Mouse (Mus musculus): ENCODE measurements around the gene Gm17555. TPM values are rescaled to one million over a fixed set of nuclear protein-coding genes. Genes with fewer than 3 reads are reported as not detected.

Gene Gm17555
- total and polyA plus RNA-seq, 3 experiments: not detected

- Histone ChIP-seq H3K4me3 (replicated peaks in 1 of 3; ENCODE audit: low read depth in 2 of 3, low read length in 2 of 3, poor library complexity in 1 of 3) (no peak overlapping the region), H3K79me2 (replicated peaks; ENCODE audit: control insufficient read depth, extremely low read depth, insufficient read depth, poor library complexity, severe bottlenecking) (no peaks in the 10 kb centered on the region), H3K9ac (ENCODE audit: insufficient read depth, low read depth) (no peak overlapping the region), H3K27ac (ENCODE audit: insufficient read depth, low read depth) (no peak overlapping the region), H3K9me3 (replicated peaks; ENCODE audit: low read length) (no peaks in the 10 kb centered on the region), H3K36me3 (replicated peaks in 1 of 2; ENCODE audit: control insufficient read depth in 1 of 2, insufficient read depth in 1 of 2, low read length in 1 of 2) (no peaks in the 10 kb centered on the region), H3K27me3 (replicated peaks) (no peaks in the 10 kb centered on the region), H3K4me2 (ENCODE audit: insufficient read depth, low read depth, poor library complexity, severe bottlenecking) (no peak overlapping the region), H3K4me1 (ENCODE audit: control insufficient read depth in 1 of 2, insufficient read depth in 2 of 2) (no peaks in the 10 kb centered on the region)
- in situ Hi-C loops (cut with MboI; ENCODE audit: low pct_ligation_motif_present, low pct_unique_long_range_greater_than_20kb, low sequenced_read_pairs): no loop called here
- TF ChIP-seq CHD1 (IDR thresholded peaks at IDR 0.05; ENCODE audit: low read depth, low read length): no peak
- TF ChIP-seq GABPA (IDR thresholded peaks at IDR 0.05; ENCODE audit: insufficient replicate concordance, low read depth, low read length): no peak
- no peak for TF ChIP-seq RCOR1 (conservative IDR thresholded peaks at IDR 0.05; ENCODE audit: low read depth, low read length)
- DNase-seq (ENCODE audit: extremely low read depth): no peak
- dilution Hi-C loops (cut with MboI; ENCODE audit: extremely low pct_ligation_motif_present, extremely low pct_unique_long_range_greater_than_20kb, low sequenced_read_pairs): no loop called here
Observed at GRCm38 (mm10) chr2:126191306-126191705, 23.6 kb upstream of the Gm17555 start.

- TF ChIP-seq ZMIZ1 (IDR thresholded peaks at IDR 0.05; ENCODE audit: low read depth, low read length) (no peak), MAFK (IDR thresholded peaks at IDR 0.05; ENCODE audit: insufficient replicate concordance, low read length) (no peak), ETS1 (conservative IDR thresholded peaks at IDR 0.05; ENCODE audit: low read depth, low read length) (no peak), MAZ (IDR thresholded peaks at IDR 0.05; ENCODE audit: low read depth, low read length) (no peak), SIN3A (IDR thresholded peaks at IDR 0.05; ENCODE audit: low read length) (no peak), BHLHE40 (IDR thresholded peaks at IDR 0.05; ENCODE audit: low read depth, low read length) (no peak), EP300 (IDR thresholded peaks at IDR 0.05; ENCODE audit: low read length) (no peak), NELFE (IDR thresholded peaks at IDR 0.05; ENCODE audit: low read depth, low read length) (no peak), ZC3H11A (IDR thresholded peaks at IDR 0.05; ENCODE audit: low read depth, low read length) (no peak), NRF1 (IDR thresholded peaks at IDR 0.05; ENCODE audit: low read depth, low read length) (no peak), PAX5 (IDR thresholded peaks at IDR 0.05; ENCODE audit: low read length) (no peak), TCF12 (IDR thresholded peaks at IDR 0.05; ENCODE audit: low read depth, low read length) (no peak), UBTF (IDR thresholded peaks at IDR 0.05; ENCODE audit: low read depth, low read length) (no peak), SMC3 (IDR thresholded peaks at IDR 0.05; ENCODE audit: low read depth, low read length) (no peak)
- H3K27me3 ChIP-seq (replicated peaks): no peaks in the 10 kb centered on the region
- H3K9ac ChIP-seq (ENCODE audit: insufficient read depth, low read depth): no peak overlapping the region
- H3K27ac ChIP-seq (ENCODE audit: insufficient read depth, low read depth): no peak overlapping the region
- no peaks in the 10 kb centered on the region for H3K9me3 ChIP-seq (replicated peaks; ENCODE audit: low read length)
- no peaks in the 10 kb centered on the region for H3K4me1 ChIP-seq (ENCODE audit: control insufficient read depth in 1 of 2, insufficient read depth in 2 of 2)
- no peak overlapping the region for H3K4me2 ChIP-seq (ENCODE audit: insufficient read depth, low read depth, poor library complexity, severe bottlenecking)
- H3K36me3 ChIP-seq (replicated peaks in 1 of 2; ENCODE audit: control insufficient read depth in 1 of 2, insufficient read depth in 1 of 2, low read length in 1 of 2): no peaks in the 10 kb centered on the region
- in situ Hi-C loops (cut with MboI; ENCODE audit: low pct_ligation_motif_present, low pct_unique_long_range_greater_than_20kb, low sequenced_read_pairs): no loop called here
- dilution Hi-C loops (cut with MboI; ENCODE audit: extremely low pct_ligation_motif_present, extremely low pct_unique_long_range_greater_than_20kb, low sequenced_read_pairs): no loop called here
- DNase-seq (ENCODE audit: extremely low read depth): no peak
- H3K79me2 ChIP-seq (replicated peaks; ENCODE audit: control insufficient read depth, extremely low read depth, insufficient read depth, poor library complexity, severe bottlenecking): no peaks in the 10 kb centered on the region
- no peak overlapping the region for H3K4me3 ChIP-seq (replicated peaks in 1 of 3; ENCODE audit: low read depth in 2 of 3, low read length in 2 of 3, poor library complexity in 1 of 3)
Observed at GRCm38 (mm10) chr2:126192129-126192528, 22.8 kb upstream of the Gm17555 start.
